Mouse (Mus musculus): ENCODE results near the gene Pbx1.

Pbx1 gene

DNA sequence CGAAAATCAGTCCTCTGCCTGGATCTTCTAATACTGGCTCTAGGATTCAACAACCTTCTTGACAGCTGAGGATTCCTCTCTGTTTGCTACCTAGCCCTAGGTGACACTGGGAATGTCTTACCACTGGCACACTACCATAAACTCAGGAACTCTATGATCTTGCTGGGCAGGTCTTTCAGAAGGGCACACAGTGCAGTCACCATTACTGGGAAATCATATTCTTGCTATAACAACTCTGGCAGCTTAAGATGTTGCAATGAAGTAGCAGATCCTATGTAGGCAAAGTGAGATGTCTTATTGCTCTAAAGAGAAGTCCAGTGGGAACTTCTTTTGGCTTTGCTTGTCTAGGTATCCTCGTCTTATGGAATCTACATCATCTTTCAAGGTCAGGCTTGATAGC, 265.2 kb downstream of the Pbx1 start:
- no peak for DNase-seq (ENCODE audit: low spot score)

GRCm38 (mm10) chr1:168164945-168165344, 267.1 kb downstream of the Pbx1 start:
- DNase-seq (ENCODE audit: low spot score) = no peak

- no peak for DNase-seq (ENCODE audit: low spot score)
These were observed 268.4 kb downstream of the Pbx1 start for GRCm38 (mm10) chr1:168163521-168164233.

- no peak for DNase-seq (ENCODE audit: low spot score)
These were observed 292.9 kb downstream of the Pbx1 start for GRCm38 (mm10) chr1:168139138-168139682.

DNA sequence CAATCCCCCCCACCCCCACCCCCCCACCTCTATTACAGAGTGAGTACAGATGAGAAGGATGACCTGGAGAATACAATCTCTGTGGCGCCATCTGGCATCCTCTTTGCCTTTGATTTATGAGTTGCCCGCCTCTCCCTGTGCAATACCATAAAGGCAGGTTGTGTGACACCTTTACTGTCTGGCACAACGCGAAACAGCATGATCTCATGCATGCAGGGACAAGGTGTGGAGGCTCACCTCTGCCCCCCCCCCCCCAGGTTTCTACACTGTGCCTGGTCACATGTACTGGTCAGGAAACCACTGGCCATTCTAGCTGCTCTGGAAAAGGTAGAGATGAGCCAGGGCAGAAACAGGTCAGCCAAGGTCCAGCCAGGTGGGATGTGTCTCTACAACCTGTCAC, 293.4 kb downstream of the Pbx1 start:
- DNase-seq (ENCODE audit: low spot score) = no peak

DNA sequence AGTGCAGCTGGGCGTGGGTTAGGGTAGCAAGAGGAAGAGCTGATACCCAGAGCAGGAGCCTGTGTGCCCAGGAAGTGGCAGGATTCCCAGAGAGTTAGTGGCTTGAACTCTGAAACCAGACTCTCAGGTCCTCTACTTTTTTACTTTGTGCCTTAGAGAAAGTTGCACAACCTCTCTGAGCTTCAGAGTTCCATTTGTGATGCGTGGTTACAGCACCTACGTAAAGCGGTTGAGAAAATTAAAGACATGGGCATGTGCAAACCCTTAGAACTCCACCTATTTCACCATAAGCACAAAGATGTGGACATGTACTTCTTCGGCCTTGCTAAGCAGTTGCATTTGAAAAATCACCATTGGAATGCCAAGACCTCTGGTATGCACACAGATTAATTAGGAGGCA, 294.2 kb downstream of the Pbx1 start:
- no peak for DNase-seq (ENCODE audit: low spot score)

GRCm38 (mm10) chr1:168135545-168135944, 296.5 kb downstream of the Pbx1 start:
- no peak for DNase-seq (ENCODE audit: low spot score)

GRCm38 (mm10) chr1:168133696-168134095, 298.4 kb downstream of the Pbx1 start:
- DNase-seq (ENCODE audit: low spot score) = no peak

DNA sequence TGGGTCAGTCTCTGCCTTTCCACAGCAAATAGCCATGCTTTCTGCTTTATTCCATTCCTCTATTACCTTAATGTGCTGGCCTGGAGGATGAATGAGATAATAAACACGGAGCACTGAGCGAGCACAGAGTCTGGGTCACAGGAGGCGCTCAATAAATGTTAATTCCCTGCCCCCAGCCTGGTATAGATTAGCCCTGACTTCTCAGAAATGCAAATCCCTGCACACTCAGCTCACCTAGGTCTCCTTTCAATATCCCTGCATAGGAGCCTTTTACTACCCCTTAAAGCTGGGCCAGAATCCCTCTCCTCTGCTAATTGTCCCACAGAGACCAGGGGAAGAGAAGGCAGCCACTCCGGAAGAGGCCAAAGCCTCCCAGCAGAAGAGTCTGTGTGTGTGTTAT, 304.1 kb downstream of the Pbx1 start:
- DNase-seq (ENCODE audit: low spot score) = no peak

DNA sequence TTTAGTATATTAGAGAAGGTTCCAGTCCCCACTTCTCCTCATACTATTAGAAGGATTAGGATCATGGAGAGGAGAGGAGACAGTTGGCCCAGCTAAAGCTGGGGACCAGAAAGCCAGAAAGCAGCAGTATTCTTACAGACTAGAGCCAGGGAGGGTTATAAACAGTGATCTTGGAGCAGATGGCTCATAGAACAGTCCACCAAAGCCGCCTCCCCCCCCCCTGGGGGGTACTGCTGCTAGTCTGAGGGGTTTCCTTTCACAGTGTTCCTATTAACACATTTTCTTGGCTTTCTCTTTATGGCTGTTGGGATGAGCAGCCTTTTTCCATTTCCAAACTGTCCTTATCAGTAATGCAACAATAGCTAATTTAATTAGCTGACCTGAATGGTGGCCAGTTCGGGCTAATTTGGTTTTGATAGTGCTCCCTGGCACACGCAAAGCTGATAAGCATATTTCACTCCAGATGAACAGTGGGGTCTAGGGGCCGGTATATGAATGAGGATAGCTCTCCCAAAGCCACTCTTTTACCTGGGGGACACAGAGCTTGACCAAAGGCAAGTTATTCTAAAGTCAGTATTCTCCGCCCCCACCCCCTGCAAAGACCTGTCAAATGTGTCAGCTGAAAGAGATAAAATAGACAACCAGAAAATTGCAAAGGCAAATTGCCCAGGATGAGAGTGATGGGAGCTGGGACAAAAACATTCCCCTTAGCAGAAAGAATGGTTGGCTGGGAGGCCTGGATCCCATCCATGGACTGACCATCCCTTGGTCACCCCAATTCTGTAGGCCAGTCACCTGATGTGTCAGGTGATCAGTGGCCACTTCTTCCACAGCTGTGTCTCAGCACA, 307.2 kb downstream of the Pbx1 start:
- no peak for DNase-seq (ENCODE audit: low spot score)

GRCm38 (mm10) chr1:168118077-168118476, 314.0 kb downstream of the Pbx1 start:
- no peak for DNase-seq (ENCODE audit: low spot score)

GRCm38 (mm10) chr1:168117367-168117766, 314.7 kb downstream of the Pbx1 start:
- DNase-seq (ENCODE audit: low spot score) = no peak

GRCm38 (mm10) chr1:168109797-168110196, 322.3 kb downstream of the Pbx1 start:
- DNase-seq (ENCODE audit: low spot score) = no peak

GRCm38 (mm10) chr1:168103821-168104220, 328.2 kb downstream of the Pbx1 start:
- DNase-seq (ENCODE audit: low spot score) = no peak

DNA sequence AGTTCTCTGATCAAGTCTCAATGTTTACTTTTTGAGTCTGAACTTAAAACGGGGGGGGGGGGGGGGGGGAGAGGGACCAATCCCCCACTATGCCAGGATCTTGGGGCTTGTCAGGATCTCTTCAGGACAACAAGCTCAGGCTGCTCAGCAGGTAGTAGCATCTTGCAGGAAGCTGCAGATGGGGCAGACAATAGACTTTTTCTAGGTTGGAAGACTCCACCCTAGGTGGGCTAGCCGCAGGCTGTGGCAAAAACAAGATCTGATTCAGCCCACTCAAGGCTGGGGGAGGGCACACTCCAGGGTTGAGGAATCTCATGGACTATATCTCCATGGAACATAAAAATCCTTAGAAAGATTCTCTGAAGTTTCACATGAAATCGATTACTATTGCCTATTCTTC, 330.6 kb downstream of the Pbx1 start:
- DNase-seq (ENCODE audit: low spot score) = no peak

GRCm38 (mm10) chr1:168098806-168099205, 333.3 kb downstream of the Pbx1 start:
- DNase-seq (ENCODE audit: low spot score) = no peak

GRCm38 (mm10) chr1:168094671-168095070, 337.4 kb downstream of the Pbx1 start:
- no peak for DNase-seq (ENCODE audit: low spot score)

DNA sequence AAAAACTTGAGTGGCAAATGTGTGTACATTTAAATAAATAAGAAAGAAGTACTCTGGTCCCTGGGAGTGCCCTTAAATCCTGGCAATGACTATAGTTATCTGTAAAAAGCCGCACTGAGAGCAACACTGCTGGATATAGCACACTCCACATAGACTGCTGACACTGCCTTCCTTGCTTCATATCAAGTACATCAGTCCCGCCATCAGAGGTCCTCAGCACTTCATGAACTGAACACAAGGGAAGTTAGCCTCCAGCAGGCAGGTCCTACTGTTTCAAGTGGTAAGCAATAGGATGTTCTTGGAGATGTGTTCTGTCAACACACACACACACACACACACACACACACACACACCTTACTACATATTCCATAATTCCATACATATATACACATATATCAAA, 339.0 kb downstream of the Pbx1 start:
- DNase-seq (ENCODE audit: low spot score) = no peak

DNA sequence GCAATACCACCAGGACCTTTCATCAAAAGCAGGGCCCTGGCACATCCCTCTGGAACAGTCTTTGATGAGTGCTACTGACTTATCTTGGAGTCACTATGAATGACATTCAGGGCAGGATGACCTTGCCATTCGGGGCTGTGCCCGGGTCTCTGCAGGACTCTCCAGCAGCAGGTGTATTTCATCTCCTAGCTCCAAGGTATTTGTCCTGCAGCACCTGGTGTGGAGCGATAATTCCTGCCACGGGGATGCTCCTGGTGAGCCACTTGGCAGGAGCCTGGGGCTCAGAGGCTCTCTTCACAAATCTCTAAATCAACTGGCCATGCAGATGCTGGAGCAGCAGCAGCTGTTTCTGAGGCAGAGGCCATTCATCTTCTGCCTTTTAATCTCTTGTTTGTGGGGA, 340.4 kb downstream of the Pbx1 start:
- DNase-seq (ENCODE audit: low spot score) = no peak

DNA sequence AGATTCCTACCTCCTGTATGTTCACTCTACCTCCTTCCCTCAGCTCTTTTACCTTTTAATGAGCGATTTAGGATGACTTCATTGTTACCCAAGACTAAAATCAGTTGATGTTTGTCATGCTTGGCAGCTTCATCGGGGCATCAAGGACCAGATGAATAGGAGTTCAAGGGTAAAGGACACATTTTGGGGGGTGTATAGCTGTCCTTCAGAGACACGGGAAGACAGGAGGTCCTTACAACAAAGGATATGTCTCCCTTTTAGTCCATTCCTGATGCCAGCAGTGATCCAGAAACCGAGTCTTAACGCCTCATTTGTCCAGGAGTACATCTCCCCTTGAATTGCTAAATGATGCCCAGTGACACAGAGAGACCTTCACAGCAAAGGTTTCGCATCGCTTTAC, 343.4 kb downstream of the Pbx1 start:
- DNase-seq (ENCODE audit: low spot score) = no peak

DNA sequence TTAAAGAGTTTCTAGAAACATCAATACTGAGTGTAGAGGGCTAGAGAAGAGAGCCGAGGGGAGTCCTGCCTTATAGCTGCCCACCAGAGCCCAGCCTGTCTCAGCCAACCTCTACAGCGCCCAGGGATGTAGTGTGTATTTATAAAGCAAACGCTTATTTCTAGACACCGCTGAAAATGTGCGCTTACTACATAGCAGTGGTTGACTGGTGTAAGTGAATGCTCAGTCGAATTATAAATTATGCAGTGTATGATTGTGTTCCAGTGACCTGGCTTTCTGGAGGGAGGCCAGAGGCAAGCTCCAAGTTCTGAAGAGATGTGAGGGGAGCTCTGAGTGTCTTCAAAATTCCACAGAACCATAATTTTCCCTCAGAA, 352.7 kb downstream of the Pbx1 start:
- DNase-seq (ENCODE audit: low spot score) = no peak

- DNase-seq (ENCODE audit: low spot score) = no peak
These were observed 353.2 kb downstream of the Pbx1 start for GRCm38 (mm10) chr1:168078746-168079393.

DNA sequence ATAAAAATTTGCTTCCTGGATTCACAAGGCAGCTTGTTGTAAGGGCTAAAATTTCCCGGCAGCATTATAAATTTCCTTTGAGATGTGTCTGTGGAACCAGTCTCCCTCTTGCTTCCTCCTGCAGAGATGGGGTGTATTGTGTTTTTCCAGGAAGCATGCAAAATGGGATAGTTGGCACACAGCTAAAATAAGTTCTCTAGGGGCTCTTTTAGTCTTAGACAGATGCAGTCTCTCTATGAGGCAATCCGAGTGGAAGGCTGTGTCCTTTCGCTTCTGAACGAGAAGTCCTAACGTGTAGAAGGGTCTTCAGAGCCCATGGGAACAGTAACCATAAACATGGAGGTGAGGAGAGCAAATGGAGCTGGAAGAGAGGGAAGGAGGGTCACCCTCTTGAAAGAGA, 360.1 kb downstream of the Pbx1 start:
- no peak for DNase-seq (ENCODE audit: low spot score)

Measured in testis, postnatal 10 days (tissue).